Comparison of ENCODE assay signal across 9 mouse cellular contexts in the genomic region with DNA sequence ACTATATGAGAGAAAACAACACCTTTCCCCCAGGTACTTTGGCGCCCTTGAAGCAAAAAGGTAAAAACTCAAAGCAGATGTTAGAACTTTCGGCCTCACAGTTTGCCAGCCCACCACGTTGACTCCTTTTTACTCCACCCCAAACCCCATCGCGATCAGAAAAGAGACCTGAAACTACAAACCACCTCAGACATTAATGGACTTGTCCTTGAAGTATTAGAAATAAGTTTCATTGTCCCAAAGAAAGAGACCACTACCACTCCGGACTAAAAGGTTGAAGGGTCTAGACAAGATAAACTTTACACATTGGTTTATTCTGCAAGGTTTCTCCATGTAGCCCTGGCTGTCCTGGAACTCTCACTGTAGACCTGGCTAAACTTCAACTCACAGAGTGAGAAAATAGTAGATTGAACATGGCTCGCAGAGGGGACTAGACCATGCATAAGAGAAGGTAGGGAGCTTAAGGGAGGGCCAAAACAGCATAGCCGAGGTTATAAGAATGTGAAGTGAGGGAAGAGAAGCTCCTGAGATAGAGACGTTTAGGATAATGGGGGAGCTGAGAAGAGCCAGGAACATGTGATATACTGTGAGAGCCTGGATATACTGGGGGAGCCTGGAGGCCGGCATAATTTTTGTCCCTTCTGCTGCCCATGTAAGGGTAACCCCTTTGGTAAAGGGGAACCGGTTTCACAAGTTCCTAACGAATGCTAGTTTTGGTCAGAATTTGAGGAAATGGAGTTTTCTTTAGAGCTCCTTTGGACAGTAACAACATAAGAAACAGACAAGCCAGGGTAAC. TPM values are rescaled to one million over a fixed set of nuclear protein-coding genes. Genes with fewer than 3 reads are reported as not detected.
DNase-seq lines count a peak whose midpoint lies in the region; ATAC-seq and TF ChIP-seq lines count a peak whose summit lies in the region.
"Had no signal": no experiment of that assay in that cellular context is flagged by ENCODE, and none has a peak within 500 bp of the region (broad histone marks: within the 10 kb centered on the region; RNA-seq: fewer than 3 reads in every experiment).

No protein-coding gene starts in this region.

- H3K36me3 ChIP-seq in heart, embryonic 11.5 days (ENCODE audit: control insufficient read depth, insufficient read depth, low read length): peaks cover 7% of the 10 kb centered on the region
- H3K36me3 ChIP-seq in hindbrain, embryonic 15.5 days: peaks cover 6% of the 10 kb centered on the region; the same call in 1 of the 2 replicates
- H3K36me3 ChIP-seq in midbrain, embryonic 12.5 days: peaks cover 19% of the 10 kb centered on the region

- no peaks in the 10 kb centered on the region for H3K9me3 ChIP-seq in heart, embryonic 11.5 days (replicated peaks; ENCODE audit: control insufficient read depth, low read length)
- H3K9me3 ChIP-seq in hindbrain, embryonic 15.5 days: no peaks in the 10 kb centered on the region
- H3K9me3 ChIP-seq in midbrain, embryonic 12.5 days: no peaks in the 10 kb centered on the region

- no peak overlapping the region for H3K27ac ChIP-seq in heart, embryonic 11.5 days (ENCODE audit: low read depth, low read length)
- peak overlapping the region; percentile 12; the same call in 1 of the 2 replicates for H3K27ac ChIP-seq in bone marrow, adult 2 months (ENCODE audit: control insufficient read depth, insufficient read depth, low read depth, low read length, poor library complexity)
- peak overlapping the region; percentile 86 for H3K27ac ChIP-seq in hindbrain, embryonic 15.5 days (replicated peaks)
- H3K27ac ChIP-seq in midbrain, embryonic 12.5 days (replicated peaks): peak overlapping the region; percentile 70

- peak overlapping the region; percentile 78; the same call in 1 of the 2 replicates for H3K4me3 ChIP-seq in heart, embryonic 11.5 days (ENCODE audit: low read depth, low read length)
- H3K4me3 ChIP-seq in bone marrow, adult 2 months (replicated peaks; ENCODE audit: control insufficient read depth, low read depth, low read length): no peak overlapping the region
- H3K4me3 ChIP-seq in hindbrain, embryonic 15.5 days: peak overlapping the region; percentile 56
- peak overlapping the region; percentile 82 for H3K4me3 ChIP-seq in midbrain, embryonic 12.5 days

- DNase-seq in heart, postnatal 10 days: no peak
- DNase-seq in frontal cortex, postnatal 14 days (ENCODE audit: low spot score in 2 of 2): no peak
- DNase-seq in testis, postnatal 14 days (ENCODE audit: low spot score): no peak
- no peak for DNase-seq in right cerebral cortex, postnatal 10 days (ENCODE audit: low spot score in 2 of 2)

- H3K4me2 ChIP-seq in heart, embryonic 11.5 days: peak overlapping the region; percentile 62
- peak overlapping the region; percentile 57 for H3K4me2 ChIP-seq in hindbrain, embryonic 15.5 days
- peak overlapping the region; percentile 70 for H3K4me2 ChIP-seq in midbrain, embryonic 12.5 days (replicated peaks)

- no peaks in the 10 kb centered on the region for H3K27me3 ChIP-seq in heart, embryonic 11.5 days (ENCODE audit: control insufficient read depth, insufficient read depth, low read length)
- H3K27me3 ChIP-seq in hindbrain, embryonic 15.5 days: no peaks in the 10 kb centered on the region
- no peaks in the 10 kb centered on the region for H3K27me3 ChIP-seq in midbrain, embryonic 12.5 days

- no peak for ATAC-seq in heart, embryonic 11.5 days (replicated peaks; ENCODE audit: insufficient number of reproducible peaks, low FRiP score, low TSS enrichment)
- no peak for ATAC-seq in hindbrain, embryonic 15.5 days (ENCODE audit: low FRiP score, low read depth)
- ATAC-seq in midbrain, embryonic 12.5 days (ENCODE audit: low FRiP score, low read depth): no peak

- no peak for TF ChIP-seq POLR2A in bone marrow, adult 2 months (IDR thresholded peaks at IDR 0.05; ENCODE audit: borderline replicate concordance, control insufficient read depth, low read depth, low read length)

- WGBS in heart, embryonic 11.5 days (ENCODE audit: insufficient replicate concordance): 57% methylated on average over 12 of the region's 12 CpGs
- 46% methylated on average over 12 of the region's 12 CpGs for WGBS in bone marrow, adult 2 months
- WGBS in hindbrain, embryonic 15.5 days: 68% methylated on average over 12 of the region's 12 CpGs
- 69% methylated on average over 12 of the region's 12 CpGs for WGBS in midbrain, embryonic 12.5 days

- no peak for TF ChIP-seq CTCF in bone marrow, adult 2 months (IDR thresholded peaks at IDR 0.05; ENCODE audit: control insufficient read depth, insufficient read depth, low read length)

- no peak overlapping the region for H3K9ac ChIP-seq in heart, embryonic 11.5 days (ENCODE audit: low read depth, low read length)
- no peak overlapping the region for H3K9ac ChIP-seq in hindbrain, embryonic 15.5 days
- H3K9ac ChIP-seq in midbrain, embryonic 12.5 days (replicated peaks): no peak overlapping the region

- intact Hi-C loops in heart, postnatal 10 days (cut with DNase I): loop anchor here (10.0 kb wide), 1 partner anchor 202 kb away; no protein-coding TSS in a partner anchor

- peaks cover 8% of the 10 kb centered on the region for H3K4me1 ChIP-seq in heart, embryonic 11.5 days (ENCODE audit: control insufficient read depth, insufficient read depth, low read length)
- peaks cover 1% of the 10 kb centered on the region; the same call in 1 of the 2 replicates for H3K4me1 ChIP-seq in bone marrow, adult 2 months (ENCODE audit: control insufficient read depth, insufficient read depth, low read length)
- peaks cover 39% of the 10 kb centered on the region for H3K4me1 ChIP-seq in hindbrain, embryonic 15.5 days (replicated peaks)
- H3K4me1 ChIP-seq in midbrain, embryonic 12.5 days: peaks cover 27% of the 10 kb centered on the region

RNA-seq across cellular contexts. Expression of a gene that starts 0.9 kb away (rescaled TPM):
- 165 and 178 TPM in 2 replicates for polyA plus RNA-seq in heart, embryonic 11.5 days (2014; fragmentation: Nextera tagmentation; extraction: Ambion mirVana)
- 10 to 100 TPM; 26.2 to 28.3 TPM for total RNA-seq in heart, postnatal 10 days (2021)
- polyA plus RNA-seq in bone marrow, adult 2 months (2011; ENCODE audit: insufficient read depth, insufficient read length, low replicate concordance, missing spikeins): 21.7 and 30.3 TPM in 2 replicates
- 465 and 483 TPM in 2 replicates for polyA plus RNA-seq in hindbrain, embryonic 15.5 days (2015; fragmentation: Nextera tagmentation; extraction: Ambion mirVana)
- 307 and 361 TPM in 2 replicates for polyA plus RNA-seq in midbrain, embryonic 12.5 days (2016; fragmentation: Nextera tagmentation; extraction: Ambion mirVana)

RNA-seq across cellular contexts. Expression of a gene that starts 1.8 kb away (rescaled TPM):
- not detected in 2 replicates for polyA plus RNA-seq in heart, embryonic 11.5 days (2014; fragmentation: Nextera tagmentation; extraction: Ambion mirVana)
- not detected for total RNA-seq in heart, postnatal 10 days (2021)
- not detected in 2 replicates for polyA plus RNA-seq in bone marrow, adult 2 months (2011; ENCODE audit: insufficient read depth, insufficient read length, low replicate concordance, missing spikeins)
- not detected in 2 replicates for polyA plus RNA-seq in hindbrain, embryonic 15.5 days (2015; fragmentation: Nextera tagmentation; extraction: Ambion mirVana)
- 0.13 TPM in 1 of 2 replicates, not detected in the other for polyA plus RNA-seq in midbrain, embryonic 12.5 days (2016; fragmentation: Nextera tagmentation; extraction: Ambion mirVana)
- total RNA-seq: left cerebral cortex, adult 18-20 months had no signal

RNA-seq across cellular contexts. Expression of a gene that starts 9.6 kb away (rescaled TPM):
- 7.9 TPM in 2 replicates for polyA plus RNA-seq in heart, embryonic 11.5 days (2014; fragmentation: Nextera tagmentation; extraction: Ambion mirVana)
- 10 to 100 TPM; 12.6 to 15.0 TPM for total RNA-seq in heart, postnatal 10 days (2021)
- polyA plus RNA-seq in bone marrow, adult 2 months (2011; ENCODE audit: insufficient read depth, insufficient read length, low replicate concordance, missing spikeins): 14.5 and 17.1 TPM in 2 replicates
- polyA plus RNA-seq in hindbrain, embryonic 15.5 days (2015; fragmentation: Nextera tagmentation; extraction: Ambion mirVana): 111 and 120 TPM in 2 replicates
- 49.8 and 50.9 TPM in 2 replicates for polyA plus RNA-seq in midbrain, embryonic 12.5 days (2016; fragmentation: Nextera tagmentation; extraction: Ambion mirVana)

RNA-seq across cellular contexts. Expression of a gene that starts 33.2 kb away (rescaled TPM):
- polyA plus RNA-seq in heart, embryonic 11.5 days (2014; fragmentation: Nextera tagmentation; extraction: Ambion mirVana): 5.9 and 8.7 TPM in 2 replicates
- not detected for total RNA-seq in heart, postnatal 10 days (2021)
- polyA plus RNA-seq in bone marrow, adult 2 months (2011; ENCODE audit: insufficient read depth, insufficient read length, low replicate concordance, missing spikeins): 14.3 and 16.0 TPM in 2 replicates
- 0.09 TPM in 2 replicates for polyA plus RNA-seq in hindbrain, embryonic 15.5 days (2015; fragmentation: Nextera tagmentation; extraction: Ambion mirVana)
- 0.26 and 0.33 TPM in 2 replicates for polyA plus RNA-seq in midbrain, embryonic 12.5 days (2016; fragmentation: Nextera tagmentation; extraction: Ambion mirVana)
- total RNA-seq: left cerebral cortex, adult 18-20 months had no signal

RNA-seq across cellular contexts. Expression of a gene that starts 57.3 kb away (rescaled TPM):
- 0.13 and 0.58 TPM in 2 replicates for polyA plus RNA-seq in heart, embryonic 11.5 days (2014; fragmentation: Nextera tagmentation; extraction: Ambion mirVana)
- under 1 TPM; 0.19 to 0.60 TPM for total RNA-seq in heart, postnatal 10 days (2021)
- 1.6 TPM in 1 of 2 replicates, not detected in the other for polyA plus RNA-seq in bone marrow, adult 2 months (2011; ENCODE audit: insufficient read depth, insufficient read length, low replicate concordance, missing spikeins)
- polyA plus RNA-seq in hindbrain, embryonic 15.5 days (2015; fragmentation: Nextera tagmentation; extraction: Ambion mirVana): 51.9 and 59.2 TPM in 2 replicates
- 17.1 and 22.0 TPM in 2 replicates for polyA plus RNA-seq in midbrain, embryonic 12.5 days (2016; fragmentation: Nextera tagmentation; extraction: Ambion mirVana)
